Mouse (Mus musculus) bone marrow, adult 2 months (tissue): ENCODE measurements around the gene Zfp184.

Experiments used
- CTCF ChIP-seq: fragments of 200-500 bp; IDR thresholded peaks from 2 replicates; pipeline ENCODE4 v1.5.1; 2011; ENCODE audit warnings: low read length, control low read depth; ENCODE audit not compliant: control insufficient read depth, insufficient read depth
- POLR2A ChIP-seq: fragments of 200-500 bp; IDR thresholded peaks from 2 replicates; pipeline ENCODE4 v1.6.1; 2011; ENCODE audit warnings: low read depth, mild to moderate bottlenecking, control low read depth, low read length, borderline replicate concordance; ENCODE audit not compliant: control insufficient read depth

GRCm38 (mm10) chr13:21936968-21937367 is 7.9 kb upstream of the Zfp184 start:
- no peak for TF ChIP-seq POLR2A
- no peak for TF ChIP-seq CTCF
